Mouse (Mus musculus): Measurements from ENCODE around the gene Isoc2a.
"Not testable (repeated sequence)": the region's sequence is repeated elsewhere in the genome, so short reads cannot be mapped to it uniquely, and the experiment has no call there.

Isoc2a gene

DNA sequence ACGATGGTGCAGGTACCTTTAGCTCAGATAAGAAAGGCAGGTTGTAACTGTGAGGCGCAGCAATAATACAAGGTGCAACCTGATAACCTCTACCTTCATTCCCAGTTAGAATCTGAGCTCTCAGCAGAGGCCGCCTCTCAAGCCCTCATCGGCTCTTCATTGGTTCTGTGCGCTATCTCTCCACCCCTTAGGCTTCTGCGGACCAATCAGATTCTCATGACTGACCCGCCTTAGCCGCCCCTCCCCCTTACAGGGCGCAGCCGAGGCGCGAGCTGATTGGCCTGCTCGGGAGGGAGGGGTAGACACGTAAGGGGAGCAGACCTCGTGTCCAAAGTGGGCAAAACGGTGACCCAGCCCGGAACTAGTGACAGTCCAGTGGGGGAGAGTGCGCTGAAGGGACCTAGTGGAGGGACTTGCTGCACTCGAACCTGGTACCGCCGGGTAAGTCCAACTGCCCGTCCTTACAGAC lies at the start of gene Isoc2a:
Gene Isoc2a (plus strand): TSS at position 401 of the 469 bp plus-strand sequence.
- DNase-seq (ENCODE audit: low spot score in 2 of 2) = peak; percentile 89 to 91

DNA sequence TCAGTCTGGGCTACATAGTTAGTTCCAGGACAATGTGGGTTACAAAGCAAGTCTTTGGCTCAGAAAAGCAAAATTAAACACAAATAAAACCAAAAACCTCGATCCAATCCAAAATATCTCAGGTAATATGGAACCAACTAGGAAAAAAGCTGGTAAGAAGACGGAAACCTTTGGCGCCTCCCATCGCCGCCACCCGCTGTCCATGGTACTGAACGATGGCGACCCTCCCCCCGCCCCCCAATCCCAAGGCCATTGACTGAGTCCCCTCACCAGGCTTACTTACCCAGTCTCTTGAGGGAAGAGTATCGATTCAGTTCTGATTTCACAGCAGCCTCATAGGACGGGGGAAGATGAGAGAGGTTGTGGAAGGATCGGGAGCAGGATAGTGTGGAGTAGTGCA lies 46.5 kb upstream of the Isoc2a start:
- no peak for DNase-seq (ENCODE audit: low spot score in 2 of 2)

- peak in 1 of 2 experiments; percentile 26 for DNase-seq (ENCODE audit: low spot score in 2 of 2)
Observed at GRCm38 (mm10) chr7:4835631-4836327, 41.2 kb upstream of the Isoc2a start.

DNA sequence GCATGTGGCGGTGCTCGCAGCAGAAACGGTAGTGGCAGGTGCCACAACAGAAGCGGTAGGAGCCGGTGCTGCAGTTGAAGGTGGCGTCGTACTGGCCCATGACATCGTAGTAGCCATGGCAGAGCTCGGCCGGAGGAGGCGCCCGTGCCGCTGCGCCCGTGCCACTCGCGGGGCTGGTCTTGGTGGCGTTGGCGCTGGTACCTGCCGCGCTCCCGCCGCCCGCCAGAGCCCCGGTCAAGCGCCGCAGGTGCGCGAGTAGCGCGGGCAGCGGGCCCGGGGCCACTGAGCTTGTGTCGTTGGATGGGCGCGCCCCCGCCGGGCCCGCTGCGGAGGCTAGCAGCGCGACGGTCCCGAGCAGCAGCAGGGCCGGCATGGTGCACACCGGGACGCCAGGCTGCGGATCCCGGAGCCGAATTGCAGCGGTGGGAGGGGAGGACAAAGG lies 40.6 kb upstream of the Isoc2a start:
- peak; percentile 45 to 61 for DNase-seq (ENCODE audit: low spot score in 2 of 2)

DNA sequence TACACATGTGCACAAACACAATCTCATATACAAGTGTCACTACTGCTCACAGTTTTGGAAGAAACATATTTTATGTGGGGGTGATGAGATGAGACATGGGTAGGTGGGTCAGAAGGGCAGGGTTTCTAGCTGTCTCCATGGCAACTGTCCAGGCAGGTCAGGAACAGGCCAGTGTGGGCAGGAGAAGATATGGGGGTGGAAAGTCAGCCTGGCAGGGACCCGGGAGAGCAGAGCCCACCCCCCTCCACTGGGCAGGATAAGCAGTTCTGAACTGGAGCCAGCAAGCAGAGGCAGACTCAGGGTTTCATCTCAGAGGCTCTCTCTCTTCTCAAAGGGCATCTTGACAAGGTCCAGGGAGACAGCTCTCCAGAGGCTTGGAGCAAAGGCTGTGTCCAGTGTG lies 39.3 kb upstream of the Isoc2a start:
- DNase-seq (ENCODE audit: low spot score in 2 of 2) = no peak

DNA sequence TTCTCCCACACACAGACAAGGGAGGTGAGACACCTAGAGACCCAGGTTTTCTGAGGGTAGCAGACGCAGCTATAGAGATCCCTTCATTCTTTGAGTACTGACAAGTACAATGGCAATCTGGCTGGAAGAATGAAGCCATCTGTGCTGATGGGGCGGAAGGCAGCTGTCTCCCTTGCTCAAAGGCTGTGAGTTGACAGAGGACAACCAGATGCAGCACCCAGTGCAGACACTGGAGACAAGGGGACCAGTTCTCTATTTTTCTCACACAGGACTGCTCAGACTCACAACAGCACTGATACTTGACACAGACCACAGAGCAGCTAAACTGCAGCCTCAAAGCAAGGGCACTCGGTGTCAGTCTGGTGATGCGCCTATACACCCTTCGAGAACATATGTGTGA lies 34.9 kb upstream of the Isoc2a start:
- no peak for DNase-seq (ENCODE audit: low spot score in 2 of 2)

GRCm38 (mm10) chr7:4842634-4843131 lies 34.3 kb upstream of the Isoc2a start:
- no peak for DNase-seq (ENCODE audit: low spot score in 2 of 2)

DNA sequence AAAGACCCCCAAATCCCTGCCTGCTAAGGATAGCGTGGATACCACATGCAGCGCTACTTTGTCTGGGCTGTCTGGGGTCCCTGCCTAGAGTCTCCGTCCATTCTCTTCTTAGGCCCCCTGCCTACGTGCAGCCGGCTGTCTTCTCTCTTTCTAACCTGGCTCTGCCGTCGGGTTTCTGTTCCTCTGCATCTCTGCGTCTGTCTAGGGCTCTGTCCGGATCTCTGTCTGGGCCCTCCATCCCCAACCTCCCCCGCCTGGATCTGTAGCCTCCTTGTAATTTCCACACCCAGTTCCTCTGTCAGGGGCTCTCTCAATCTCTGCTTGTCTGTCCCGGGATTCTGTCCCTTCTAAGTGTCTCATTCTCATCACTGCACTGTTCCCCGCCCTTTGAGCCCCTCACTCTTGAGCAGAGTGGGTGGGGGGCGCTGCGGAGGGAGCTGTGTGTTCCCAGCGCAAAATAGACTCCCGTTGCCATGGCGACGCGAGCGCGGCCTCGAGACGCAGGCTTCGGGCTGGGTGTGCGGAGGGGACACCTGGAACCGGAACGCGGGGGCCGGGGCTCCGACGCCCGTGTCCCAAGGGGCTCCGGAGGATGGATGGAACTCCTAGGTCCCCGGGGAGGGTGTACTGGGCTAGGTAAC lies 33.2 kb upstream of the Isoc2a start:
- no peak for DNase-seq (ENCODE audit: low spot score in 2 of 2)

- DNase-seq (ENCODE audit: low spot score in 2 of 2) = no peak
Observed at GRCm38 (mm10) chr7:4844245-4844916, 32.6 kb upstream of the Isoc2a start, which contains the start of gene Shisa7. Gene Shisa7, minus strand, starts transcription at chr7:4844696.

DNA sequence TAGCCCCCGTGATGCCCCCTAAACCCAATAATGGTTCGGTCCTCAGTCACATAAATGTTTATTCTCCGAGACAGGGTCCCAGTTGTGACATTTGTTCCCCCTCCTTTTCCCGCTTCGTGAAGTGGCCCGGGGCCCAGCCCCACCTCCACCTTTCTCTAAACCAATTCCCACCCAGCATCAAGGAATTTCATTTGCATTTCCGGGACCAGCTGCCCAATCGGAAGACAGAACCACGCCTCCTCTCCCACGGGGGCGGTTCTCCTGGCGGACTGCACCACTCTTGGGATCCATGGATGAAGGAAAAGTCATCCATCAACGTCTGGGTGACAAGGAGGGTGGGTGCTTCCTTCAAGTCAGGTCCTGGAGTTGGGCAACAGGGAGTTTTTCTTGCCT lies 32.0 kb upstream of the Isoc2a start:
- no peak for DNase-seq (ENCODE audit: low spot score in 2 of 2)

GRCm38 (mm10) chr7:4849372-4849771 lies 27.6 kb upstream of the Isoc2a start:
- no peak for DNase-seq (ENCODE audit: low spot score in 2 of 2)

DNA sequence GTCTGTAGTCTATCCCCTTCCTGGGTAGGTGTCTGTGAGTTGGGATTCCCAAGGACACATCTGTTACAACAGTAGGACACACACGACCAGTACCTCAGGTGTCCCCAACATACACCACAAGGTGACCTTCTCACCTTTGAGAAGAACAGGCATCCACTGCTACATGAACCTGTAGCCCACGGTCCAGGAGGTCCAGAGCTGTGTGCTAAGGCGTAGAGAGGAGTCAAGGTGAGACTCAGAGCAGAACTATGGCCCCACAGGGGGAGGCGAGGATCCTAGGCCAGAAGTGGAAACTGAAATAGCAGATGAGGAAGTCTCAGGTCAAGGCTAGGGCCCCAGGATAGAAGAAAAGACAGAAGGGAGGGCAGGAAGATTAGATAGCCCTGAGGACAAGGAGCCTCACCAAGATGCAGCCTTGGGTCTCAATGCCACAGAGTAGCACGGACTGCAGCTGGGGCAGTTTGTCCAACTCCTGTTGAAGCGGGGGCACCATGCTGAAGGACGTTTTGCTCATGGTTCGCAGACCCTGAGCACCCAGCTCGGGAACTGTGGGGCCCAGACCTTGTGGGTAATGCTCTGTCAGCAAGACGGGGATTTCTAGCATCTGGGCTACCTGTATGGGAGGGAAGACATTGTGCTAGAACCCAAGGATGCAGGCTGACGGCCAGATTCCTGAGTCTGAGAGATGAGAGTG lies 26.2 kb upstream of the Isoc2a start:
- no peak for DNase-seq (ENCODE audit: low spot score in 2 of 2)

DNA sequence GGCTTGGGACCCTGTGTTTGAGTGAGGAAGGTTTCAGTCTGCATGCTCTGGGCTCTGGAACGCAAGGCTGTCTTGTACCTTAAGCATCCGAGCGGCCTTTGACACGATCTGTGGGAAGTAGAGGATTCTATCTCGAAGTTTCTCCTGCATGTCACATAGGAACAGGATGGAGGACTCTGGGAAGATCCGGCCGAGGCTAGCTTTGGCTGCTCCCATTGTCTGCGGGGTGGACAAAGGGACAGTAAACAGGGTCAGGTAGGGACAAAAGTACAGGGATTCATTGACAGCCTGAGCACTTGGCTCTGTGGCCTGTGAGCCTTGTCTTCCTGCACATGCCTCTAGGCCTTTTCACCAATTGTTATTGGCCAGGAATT lies 25.7 kb upstream of the Isoc2a start:
- DNase-seq (ENCODE audit: low spot score in 2 of 2) = no peak

- DNase-seq (ENCODE audit: low spot score in 2 of 2) = no peak
Observed at GRCm38 (mm10) chr7:4853613-4854012, 23.3 kb upstream of the Isoc2a start.

DNA sequence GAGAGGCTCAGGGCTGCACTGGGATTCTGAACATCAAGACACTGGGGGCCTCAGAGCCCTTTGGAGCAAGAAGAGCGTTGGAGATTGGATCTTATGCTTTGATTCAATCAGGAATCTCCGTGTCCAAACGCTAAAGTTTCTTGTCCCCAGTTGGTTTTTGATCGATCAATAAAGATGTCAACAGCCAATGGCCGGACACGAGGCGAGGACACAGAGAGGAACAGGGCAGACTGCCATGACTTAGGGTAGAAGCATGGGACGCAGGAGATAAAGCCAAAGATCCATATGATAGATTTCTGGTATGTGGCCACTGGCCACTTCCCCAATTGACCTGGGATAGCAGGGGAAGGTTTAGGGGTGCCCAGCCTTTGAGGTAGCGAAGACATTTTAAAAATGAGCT lies 20.4 kb upstream of the Isoc2a start:
- no peak for DNase-seq (ENCODE audit: low spot score in 2 of 2)

DNA sequence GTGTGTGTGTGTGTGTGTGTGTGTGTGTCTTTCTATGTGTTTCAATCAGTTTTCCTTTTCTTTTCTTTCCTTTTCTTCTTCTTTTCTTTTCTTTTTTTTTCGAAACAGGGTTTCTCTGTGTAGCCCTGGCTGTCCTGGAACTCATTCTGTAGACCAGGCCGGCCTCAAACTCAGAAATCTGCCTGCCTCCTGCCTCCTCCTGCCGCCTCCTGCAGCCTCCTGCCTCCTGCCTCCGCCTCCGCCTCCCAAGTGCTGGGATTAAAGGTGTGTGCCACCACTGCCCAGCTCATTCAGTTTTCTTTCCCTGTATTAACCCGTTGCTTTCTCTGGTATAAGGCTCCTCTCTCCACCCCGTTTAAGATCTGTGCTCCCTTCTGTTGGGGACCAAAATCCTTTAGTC lies 19.6 kb upstream of the Isoc2a start:
- no peak for DNase-seq (ENCODE audit: low spot score in 2 of 2)

GRCm38 (mm10) chr7:4859418-4859978 lies 17.5 kb upstream of the Isoc2a start:
- no peak for DNase-seq (ENCODE audit: low spot score in 2 of 2)

GRCm38 (mm10) chr7:4860926-4861325 lies 16.0 kb upstream of the Isoc2a start:
- DNase-seq (ENCODE audit: low spot score in 2 of 2) = not testable (repeated sequence)

GRCm38 (mm10) chr7:4863041-4863440 lies 13.9 kb upstream of the Isoc2a start:
- no peak for DNase-seq (ENCODE audit: low spot score in 2 of 2)

DNA sequence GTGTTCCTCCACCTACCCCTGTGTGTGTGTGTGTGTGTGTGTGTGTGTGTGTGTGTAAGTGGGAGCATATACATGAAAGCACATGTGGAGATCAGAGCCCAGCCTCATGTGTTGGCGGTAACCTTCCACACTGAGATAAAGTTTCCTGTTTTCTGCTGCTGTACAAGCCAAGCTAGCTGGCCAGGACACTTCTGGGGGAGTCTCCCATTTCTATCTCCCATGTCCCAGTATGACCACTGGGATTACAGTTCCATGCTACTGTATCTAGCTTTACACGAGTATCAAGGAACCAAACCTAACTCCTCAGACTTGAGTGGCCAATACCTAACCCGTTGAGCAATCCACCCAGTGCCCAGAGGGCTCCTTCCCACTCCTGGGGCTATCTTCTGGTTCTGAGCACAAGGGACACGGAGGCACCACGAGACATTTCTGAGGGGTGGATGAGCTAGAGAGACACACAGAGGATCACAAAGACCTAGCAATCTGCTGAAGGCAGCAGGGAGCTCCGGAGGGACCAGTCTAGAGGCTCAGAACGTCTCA lies 13.3 kb upstream of the Isoc2a start:
- no peak for DNase-seq (ENCODE audit: low spot score in 2 of 2)

DNA sequence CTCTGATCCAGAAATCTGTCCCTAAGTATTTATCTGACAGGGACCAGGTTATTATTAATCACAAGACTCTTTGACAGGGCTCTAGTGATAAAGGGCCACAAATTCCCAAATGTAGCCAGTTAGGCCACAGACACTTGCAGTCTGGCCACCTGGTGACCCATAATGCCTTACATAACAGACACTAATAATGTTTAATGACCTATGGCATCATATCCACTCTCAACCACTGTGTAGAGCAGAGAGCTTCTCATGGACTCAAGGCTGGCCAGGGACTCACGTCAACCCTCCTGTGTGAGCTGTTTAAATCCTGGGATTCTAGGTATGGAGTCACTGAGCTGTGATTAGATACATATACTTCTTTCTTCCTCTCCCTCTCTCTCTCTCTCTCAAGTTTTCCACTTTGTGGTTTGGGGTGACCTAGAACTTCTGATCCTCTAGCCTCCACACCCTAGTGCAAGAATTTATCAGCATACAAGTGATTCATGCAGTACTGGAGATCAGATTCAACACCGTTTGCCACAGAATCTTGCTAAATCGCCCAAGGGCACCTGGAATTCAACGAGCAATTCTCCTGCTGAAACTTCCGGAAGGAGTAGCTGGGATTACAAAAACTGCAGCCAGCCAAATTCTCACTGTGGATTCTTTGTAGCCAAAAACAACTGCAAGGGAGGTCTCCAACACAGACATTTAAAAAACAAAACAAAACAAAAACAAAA lies 12.7 kb upstream of the Isoc2a start:
- no peak for DNase-seq (ENCODE audit: low spot score in 2 of 2)
